Mouse (Mus musculus): ENCODE data around the gene Sdr16c6.

The Sdr16c6 gene

DNA sequence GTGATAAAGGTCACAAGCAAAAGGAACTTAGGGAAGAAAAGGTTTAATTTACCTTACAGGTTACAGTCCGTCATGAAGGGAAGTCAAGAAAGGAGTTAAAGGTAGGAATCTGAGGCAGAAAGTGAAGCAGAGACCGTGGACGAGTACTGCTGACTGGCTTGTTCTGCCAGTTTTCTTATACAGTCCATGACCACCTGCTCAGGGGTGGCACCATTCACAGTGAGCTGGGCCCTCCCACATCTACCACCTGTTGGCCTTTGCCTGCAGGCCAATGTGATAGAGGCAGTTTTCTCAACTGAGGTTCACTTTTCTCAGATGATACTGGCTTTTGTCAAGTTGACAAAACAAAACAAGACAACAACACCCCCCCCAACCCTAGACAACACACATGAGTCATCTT is at the start of gene Sdr16c6:
Sdr16c6 (minus strand) TSS at position 151 of the 400 bp plus-strand sequence.
- no peak for DNase-seq (ENCODE audit: low spot score)

DNA sequence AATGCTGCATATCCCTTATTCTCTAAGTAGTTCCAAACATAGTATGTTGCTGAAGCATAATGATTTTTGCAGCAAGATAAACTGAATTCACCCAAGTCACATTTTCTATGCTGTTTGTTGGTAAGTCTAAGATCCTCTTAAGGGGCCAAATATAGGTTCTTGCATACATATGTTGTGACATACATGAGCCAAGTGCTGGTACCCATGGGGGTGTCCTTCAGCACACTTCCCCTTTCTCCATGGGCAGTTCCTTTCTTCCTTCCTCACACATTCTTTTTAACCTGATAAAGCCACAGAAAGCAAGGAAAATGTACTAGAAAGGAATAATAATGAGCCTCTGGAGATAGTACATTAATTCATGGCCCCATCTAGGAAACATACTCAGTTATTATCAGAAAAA is 2.9 kb upstream of the Sdr16c6 start:
- no peak for DNase-seq (ENCODE audit: low spot score)

DNA sequence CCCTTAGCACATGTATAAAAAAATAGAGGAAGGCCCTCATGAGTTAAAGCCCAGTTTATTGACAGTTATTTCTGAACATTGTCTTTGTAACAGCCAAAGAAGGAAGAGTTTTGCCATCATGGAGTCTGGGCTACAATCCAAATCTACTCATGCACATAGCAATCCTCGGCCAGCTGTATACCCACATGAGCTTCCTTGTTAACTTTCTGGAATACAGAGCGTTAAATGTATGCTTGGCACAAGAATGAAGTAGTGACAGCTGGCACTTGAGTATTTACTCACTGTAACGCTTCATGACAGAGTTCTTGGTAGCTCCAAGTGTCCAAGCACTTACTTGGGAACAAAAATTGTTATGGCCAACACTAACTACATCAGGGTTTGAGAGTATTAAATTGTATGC is 1.8 kb upstream of the Sdr16c6 start:
- DNase-seq (ENCODE audit: low spot score) = no peak

DNA sequence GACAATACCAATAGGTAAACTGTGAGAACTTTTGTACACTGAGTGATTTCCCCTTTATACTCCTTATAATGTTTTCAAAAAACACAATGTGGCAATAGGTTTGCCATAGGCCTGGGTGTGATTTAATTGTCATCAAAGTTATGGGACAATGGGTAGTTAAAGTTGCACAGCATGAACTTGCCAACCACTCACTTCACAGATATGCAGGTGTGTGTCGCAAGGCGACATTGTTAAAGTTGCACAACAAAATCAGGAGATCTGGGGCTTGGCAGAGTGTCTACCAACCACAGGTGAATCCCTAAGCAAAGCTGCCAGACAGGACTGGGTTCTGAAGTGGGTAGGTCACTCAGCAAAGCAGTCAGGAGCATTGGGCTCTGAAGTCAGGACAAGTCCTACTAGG is 1.3 kb downstream of the Sdr16c6 start:
- DNase-seq (ENCODE audit: low spot score) = no peak
